Mouse (Mus musculus) thymus, postnatal 10 days (tissue): Measurements from ENCODE around the gene Zfp664.

Source experiments
- DNase-seq, 2 experiments: peaks; one replicate each; pipeline ENCODE4 v3.0.0; 2021; ENCODE audit warnings: low spot score in 2 of 2

The Zfp664 gene

GRCm38 (mm10) chr5:124872033-124872432, 9.5 kb downstream of the Zfp664 start:
- DNase-seq: no peak

GRCm38 (mm10) chr5:124873096-124873495, 10.6 kb downstream of the Zfp664 start:
- no peak for DNase-seq

GRCm38 (mm10) chr5:124873890-124874601, 11.6 kb downstream of the Zfp664 start:
- no peak for DNase-seq

- DNase-seq: no peak
These were observed 16.8 kb downstream of the Zfp664 start for GRCm38 (mm10) chr5:124879251-124879650.

GRCm38 (mm10) chr5:124879801-124880200, 17.3 kb downstream of the Zfp664 start:
- no peak for DNase-seq

GRCm38 (mm10) chr5:124883877-124884276, 21.4 kb downstream of the Zfp664 start:
- no peak for DNase-seq

- no peak for DNase-seq
These were observed 26.2 kb downstream of the Zfp664 start for GRCm38 (mm10) chr5:124888661-124889060.

GRCm38 (mm10) chr5:124891921-124892370, 29.5 kb downstream of the Zfp664 start:
- DNase-seq: no peak

GRCm38 (mm10) chr5:124896135-124896534, 33.6 kb downstream of the Zfp664 start:
- DNase-seq: no peak

GRCm38 (mm10) chr5:124899945-124900631, 37.6 kb downstream of the Zfp664 start:
- DNase-seq: peak; percentile 73 to 92

- no peak for DNase-seq
These were observed 38.4 kb downstream of the Zfp664 start for GRCm38 (mm10) chr5:124900738-124901490.

- DNase-seq: no peak
These were observed 39.2 kb downstream of the Zfp664 start for GRCm38 (mm10) chr5:124901675-124902074.

- DNase-seq: no peak
These were observed 39.7 kb downstream of the Zfp664 start for GRCm38 (mm10) chr5:124902195-124902594.

GRCm38 (mm10) chr5:124903852-124904251, 41.4 kb downstream of the Zfp664 start:
- DNase-seq: no peak

GRCm38 (mm10) chr5:124906890-124907289, 44.4 kb downstream of the Zfp664 start:
- DNase-seq: peak; percentile 69 to 74

- DNase-seq: peak; percentile 72 to 82
These were observed 46.4 kb downstream of the Zfp664 start for GRCm38 (mm10) chr5:124908860-124909259.

GRCm38 (mm10) chr5:124912276-124912675, 49.8 kb downstream of the Zfp664 start:
- DNase-seq: no peak

GRCm38 (mm10) chr5:124912946-124913933, 50.7 kb downstream of the Zfp664 start:
- no peak for DNase-seq

GRCm38 (mm10) chr5:124919798-124920197, 57.3 kb downstream of the Zfp664 start:
- DNase-seq: no peak

GRCm38 (mm10) chr5:124921410-124921809, 58.9 kb downstream of the Zfp664 start:
- no peak for DNase-seq
